Mouse (Mus musculus) forebrain, embryonic 16.5 days (tissue): ENCODE data around the gene Atic. TPM values are rescaled to one million over a fixed set of nuclear protein-coding genes. Genes with fewer than 3 reads are reported as not detected.

ENCODE experiments used
- ATAC-seq: fragments of 200-750 bp; cut with Nextera tagmentation; 2 replicates; pipeline ENCODE4 v1.8.0; 2017; ENCODE audit warnings: mild to moderate bottlenecking, moderate library complexity
- H3K27ac ChIP-seq: fragments of 300-500 bp; sonication (generic); 2 replicates; pipeline ENCODE4 v1.5.1; 2014; ENCODE audit warnings: low read length, control low read depth
- H3K27me3 ChIP-seq: fragments of 300-500 bp; sonication (generic); replicated peaks from 2 replicates; pipeline ENCODE4 v1.6.1; 2014; ENCODE audit warnings: low read length; ENCODE audit not compliant: control insufficient read depth, insufficient read depth
- H3K36me3 ChIP-seq: fragments of 300-500 bp; sonication (generic); 2 replicates; pipeline ENCODE4 v1.6.1; 2014; ENCODE audit not compliant: control insufficient read depth, insufficient read depth
- H3K4me1 ChIP-seq: fragments of 300-500 bp; sonication (generic); replicated peaks from 2 replicates; pipeline ENCODE4 v1.6.1; 2014; ENCODE audit warnings: low read length; ENCODE audit not compliant: control insufficient read depth, insufficient read depth
- H3K4me2 ChIP-seq: fragments of 300-500 bp; sonication (generic); 2 replicates; pipeline ENCODE4 v1.6.1; 2014; ENCODE audit warnings: mild to moderate bottlenecking, low read length, control low read depth
- H3K4me3 ChIP-seq: fragments of 300-500 bp; sonication (generic); replicated peaks from 2 replicates; pipeline ENCODE4 v1.5.1; 2014; ENCODE audit warnings: mild to moderate bottlenecking, low read length, control low read depth
- H3K9ac ChIP-seq: fragments of 300-500 bp; sonication (generic); replicated peaks from 2 replicates; pipeline ENCODE4 v1.6.1; 2014; ENCODE audit warnings: low read depth, low read length, control low read depth
- H3K9me3 ChIP-seq: fragments of 300-500 bp; sonication (generic); 2 replicates; pipeline ENCODE4 v1.6.1; 2016; ENCODE audit warnings: low read length; ENCODE audit not compliant: control insufficient read depth
- WGBS: fragments of 180-500 bp; shearing (Covaris S2); extraction: QIAGEN DNeasy Blood & Tissue Kit; methylation state at CpG from one replicate; pipeline ENCODE4 v1.1.7; 2014; 5-methylcytosine and 5-hydroxymethylcytosine counted together
- polyA plus RNA-seq: library from polyadenylated mRNA; unstranded; fragments of >200 nt; fragmentation: Nextera tagmentation; extraction: Ambion mirVana; gene quantifications from 2 replicates; pipeline ENCODE4 v1.2.1, GENCODE M21; 2015

The Atic gene
- polyA plus RNA-seq, 1 experiment from 2014 or later, result 35.8 TPM

DNA sequence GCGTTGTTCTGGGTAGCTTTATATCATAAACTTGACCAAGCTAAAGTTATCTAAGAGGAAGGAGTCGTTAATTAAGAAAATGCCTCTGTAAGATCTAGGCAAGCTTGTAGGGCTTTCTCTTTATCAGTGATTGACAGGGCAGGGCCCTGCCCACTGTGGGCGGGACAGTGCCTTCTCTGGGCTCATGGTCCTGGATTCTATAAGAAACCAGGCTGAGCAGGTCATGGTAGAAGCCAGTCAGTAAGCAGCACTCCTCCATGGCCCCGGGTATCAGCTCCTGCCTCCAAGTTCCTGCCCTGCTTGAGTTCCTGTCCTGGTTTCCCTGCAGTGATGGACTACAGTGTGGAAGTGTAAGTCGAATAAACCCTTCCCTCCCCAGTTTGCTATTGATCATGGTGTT is 53.0 kb downstream of the Atic start:
- H3K9me3 ChIP-seq, result no peaks in the 10 kb centered on the region
- H3K9ac ChIP-seq, result no peak overlapping the region
- H3K4me2 ChIP-seq, result no peak overlapping the region
- H3K36me3 ChIP-seq, result no peaks in the 10 kb centered on the region
- WGBS, result 89% methylated on average over 5 of the region's 5 CpGs
- H3K4me3 ChIP-seq, result no peak overlapping the region
- peaks cover 8% of the 10 kb centered on the region for H3K4me1 ChIP-seq
- no peaks in the 10 kb centered on the region for H3K27me3 ChIP-seq
- no peak for ATAC-seq
- no peak overlapping the region for H3K27ac ChIP-seq

DNA sequence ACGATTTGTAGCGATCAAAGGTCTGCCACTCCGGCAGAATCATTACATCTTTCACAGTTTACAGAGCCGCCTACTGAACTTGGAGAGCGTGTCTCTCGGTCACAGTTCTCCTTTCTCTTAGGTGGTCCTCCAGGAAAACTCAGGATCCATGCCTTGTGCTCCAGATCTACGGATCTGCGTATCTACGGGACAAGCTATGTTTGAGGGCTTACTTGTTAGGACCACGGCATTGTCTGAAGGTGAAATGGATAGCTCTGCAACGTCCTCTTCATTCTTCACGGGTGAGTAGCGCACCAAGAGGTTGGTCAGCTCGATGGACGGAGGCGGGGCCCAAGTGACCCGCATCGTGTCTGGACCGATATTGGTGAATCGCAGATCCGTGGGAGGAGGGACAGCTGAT is 55.3 kb downstream of the Atic start:
- Histone ChIP-seq H3K9ac (no peak overlapping the region), H3K4me1 (peaks cover 13% of the 10 kb centered on the region), H3K9me3 (no peaks in the 10 kb centered on the region), H3K36me3 (no peaks in the 10 kb centered on the region), H3K4me3 (no peak overlapping the region), H3K4me2 (no peak overlapping the region), H3K27ac (no peak overlapping the region), H3K27me3 (no peaks in the 10 kb centered on the region)
- 93% methylated on average over 21 of the region's 21 CpGs for WGBS
- no peak for ATAC-seq

DNA sequence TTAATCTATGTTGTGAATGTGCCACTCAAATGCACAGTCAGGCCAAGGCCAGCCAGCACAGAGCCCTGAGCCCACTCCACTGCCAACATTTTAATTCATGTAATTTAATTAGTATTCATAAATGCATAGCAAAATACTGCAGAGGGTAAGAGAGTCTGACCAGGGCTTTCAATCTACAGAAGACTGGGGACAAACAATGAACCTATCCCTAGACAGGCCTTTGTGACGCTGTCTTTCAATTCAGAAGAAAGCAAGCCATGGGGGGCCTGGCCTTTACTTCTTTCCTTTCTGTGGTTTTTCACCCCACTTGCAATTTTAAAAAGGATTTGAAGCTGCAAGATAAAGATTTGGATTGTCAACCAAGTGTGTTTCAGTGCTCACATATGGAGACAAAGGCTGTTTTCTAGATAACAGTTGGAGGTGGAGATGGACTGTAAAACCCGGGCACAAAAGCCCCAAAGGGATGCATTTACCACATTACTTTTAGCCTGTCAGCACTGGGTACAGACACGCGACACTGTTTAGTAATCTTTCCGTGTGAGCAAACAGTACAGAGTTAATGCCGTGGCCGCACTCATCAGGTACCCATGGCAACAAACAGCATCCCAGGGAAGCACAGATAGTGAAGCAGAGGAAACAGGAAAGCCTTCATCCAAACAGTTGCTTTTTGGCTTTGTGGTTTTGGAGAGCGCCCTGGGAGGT is 57.7 kb downstream of the Atic start:
- Histone ChIP-seq H3K9ac (no peak overlapping the region), H3K4me1 (peaks cover 13% of the 10 kb centered on the region), H3K27ac (peak overlapping the region; percentile 41), H3K4me2 (0 out of 2 replicates have a peak overlapping the region, but pooled peaks have one; percentile 3), H3K4me3 (no peak overlapping the region), H3K9me3 (no peaks in the 10 kb centered on the region), H3K27me3 (no peaks in the 10 kb centered on the region), H3K36me3 (no peaks in the 10 kb centered on the region)
- 9% methylated on average over 8 of the region's 8 CpGs for WGBS
- ATAC-seq, result peak; percentile 93

DNA sequence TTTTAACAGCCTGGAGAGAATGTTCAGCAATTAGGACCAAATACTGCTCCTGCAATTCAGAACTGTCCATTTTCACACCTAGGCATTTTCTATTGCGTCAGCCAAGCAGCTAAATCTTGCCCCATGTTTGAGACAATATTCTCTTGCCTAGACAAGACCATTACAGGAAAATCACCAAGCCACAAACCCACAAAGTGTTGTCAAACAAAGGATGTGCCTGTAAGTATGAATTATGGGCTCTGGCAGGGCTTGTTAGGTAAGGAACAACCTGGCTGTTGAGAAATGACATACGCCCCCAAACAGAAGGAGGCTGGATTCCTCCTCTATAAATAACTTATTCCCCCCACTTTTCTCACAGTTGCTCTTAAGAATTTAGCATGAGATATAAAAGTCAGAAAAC is 64.6 kb downstream of the Atic start:
- no peak overlapping the region for H3K4me2 ChIP-seq
- H3K9ac ChIP-seq, result no peak overlapping the region
- H3K27me3 ChIP-seq, result no peaks in the 10 kb centered on the region
- H3K36me3 ChIP-seq, result peaks cover 2% of the 10 kb centered on the region; the same call in 1 of the 2 replicates
- H3K9me3 ChIP-seq, result no peaks in the 10 kb centered on the region
- H3K4me1 ChIP-seq, result no peaks in the 10 kb centered on the region
- WGBS, result 100% methylated on average over 2 of the region's 2 CpGs
- ATAC-seq, result no peak
- no peak overlapping the region for H3K4me3 ChIP-seq
- no peak overlapping the region for H3K27ac ChIP-seq

DNA sequence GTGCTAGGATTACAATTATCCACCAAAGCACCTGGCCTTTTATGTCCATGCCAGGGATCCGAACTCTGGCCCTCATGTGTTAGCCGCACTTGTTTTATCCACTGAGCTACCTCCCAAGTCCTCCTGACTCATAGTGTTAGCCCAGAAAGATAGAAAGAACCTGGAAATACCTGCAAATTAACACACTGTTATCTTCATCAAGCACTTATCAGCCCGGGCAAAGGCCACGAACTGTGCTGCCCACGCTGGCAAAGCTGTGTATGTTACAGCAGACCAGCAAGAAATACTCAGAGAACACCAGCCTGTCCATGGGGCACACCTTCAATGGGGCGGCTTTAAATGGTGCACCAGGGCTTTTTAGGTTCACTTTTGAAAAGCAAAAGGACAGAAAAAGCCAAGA is 66.7 kb downstream of the Atic start:
- Histone ChIP-seq H3K4me1 (no peaks in the 10 kb centered on the region), H3K27ac (no peak overlapping the region), H3K9ac (no peak overlapping the region), H3K36me3 (peaks cover 2% of the 10 kb centered on the region; the same call in 1 of the 2 replicates), H3K27me3 (no peaks in the 10 kb centered on the region), H3K4me2 (no peak overlapping the region), H3K4me3 (no peak overlapping the region), H3K9me3 (no peaks in the 10 kb centered on the region)
- 96% methylated on average over 6 of the region's 6 CpGs for WGBS
- ATAC-seq, result no peak

Other genes starting within 250 kb of the Atic start
- 0.04 TPM in 1 of 2 replicates, not detected in the other for gene Abca12, start 142.2 kb upstream of the Atic start, polyA plus RNA-seq
- 39.4 and 47.5 TPM in 2 replicates for gene Fn1, start 96.0 kb downstream of the Atic start, polyA plus RNA-seq